Mouse (Mus musculus): ENCODE results near the gene Odf2.
A peak's percentile ranks its signal among the peaks of the same experiment; 100 is the strongest.

The Odf2 gene

GRCm38 (mm10) chr2:29889066-29889944 lies at the start of gene Odf2:
Odf2 (plus strand) TSS chr2:29889221.
- DNase-seq (ENCODE audit: low read depth in 2 of 2, low spot score in 2 of 2), result peak; percentile 100

DNA sequence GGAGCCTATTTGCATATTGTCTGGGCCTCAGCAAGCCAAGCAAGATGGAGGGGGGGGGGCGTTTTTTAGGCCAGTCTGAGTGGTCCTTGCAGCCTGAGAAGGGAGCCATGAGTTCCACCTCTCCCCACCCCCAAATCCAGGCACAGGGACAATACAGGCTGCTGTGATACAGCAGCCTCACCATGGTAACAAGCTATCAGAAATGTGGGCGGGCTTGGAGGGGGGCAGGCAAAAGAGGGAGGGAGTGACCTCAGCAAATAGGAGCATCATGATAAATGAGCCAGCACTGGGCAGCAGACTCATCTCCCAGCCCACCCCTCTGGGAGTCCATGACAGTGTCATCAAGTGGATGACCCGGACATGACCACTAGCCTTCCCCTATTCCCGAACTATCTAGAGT lies 49.6 kb upstream of the Odf2 start:
- no peak for DNase-seq (ENCODE audit: low read depth in 2 of 2, low spot score in 2 of 2)

DNA sequence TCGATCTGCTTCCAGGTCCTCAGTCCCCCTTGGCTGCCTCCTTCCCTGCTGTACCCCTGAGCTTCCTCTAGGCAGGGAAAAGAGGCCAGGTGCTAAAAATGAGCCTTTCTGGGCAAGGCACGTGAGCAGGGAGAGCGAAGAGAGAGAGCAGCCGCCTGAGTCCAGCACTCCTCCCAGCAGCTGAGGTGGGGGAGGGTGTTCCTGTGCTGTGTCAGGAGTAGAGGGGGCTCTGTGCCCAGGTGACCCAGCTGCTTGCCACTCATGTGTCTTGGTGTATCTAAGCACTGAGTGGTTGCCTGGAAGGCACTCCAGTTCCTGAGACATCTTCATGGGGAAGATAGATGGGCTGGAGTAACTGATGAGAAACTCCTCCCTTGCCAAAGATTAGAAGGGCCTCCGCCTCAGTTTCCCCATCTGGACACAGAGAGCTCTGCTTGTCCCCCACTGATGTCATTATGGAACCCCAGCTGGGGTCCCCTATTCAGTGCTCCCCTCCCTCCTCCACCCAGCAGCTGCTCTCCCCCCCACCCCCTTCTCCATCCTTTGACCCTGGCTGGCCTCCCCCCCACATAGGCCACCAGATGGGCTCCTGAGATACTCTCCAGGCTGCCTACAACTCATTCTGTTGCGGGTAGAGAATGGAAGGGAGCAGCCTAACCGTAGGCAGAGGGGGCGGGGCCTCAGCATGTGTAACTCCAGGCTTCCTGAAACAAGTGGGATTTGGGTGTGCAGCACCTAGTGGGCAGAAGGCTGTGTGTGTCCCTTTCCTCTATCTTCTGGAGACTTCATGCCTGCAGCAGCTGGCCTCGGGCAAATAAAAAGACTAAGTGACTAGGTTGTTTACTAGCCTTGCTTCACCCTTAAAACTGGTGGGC lies 45.6 kb upstream of the Odf2 start:
- DNase-seq (ENCODE audit: low read depth in 2 of 2, low spot score in 2 of 2), result no peak

- DNase-seq (ENCODE audit: low read depth in 2 of 2, low spot score in 2 of 2), result no peak
These were observed 44.9 kb upstream of the Odf2 start for GRCm38 (mm10) chr2:29844115-29844514.

- DNase-seq (ENCODE audit: low read depth in 2 of 2, low spot score in 2 of 2), result no peak
These were observed 44.4 kb upstream of the Odf2 start for GRCm38 (mm10) chr2:29844661-29845060.

DNA sequence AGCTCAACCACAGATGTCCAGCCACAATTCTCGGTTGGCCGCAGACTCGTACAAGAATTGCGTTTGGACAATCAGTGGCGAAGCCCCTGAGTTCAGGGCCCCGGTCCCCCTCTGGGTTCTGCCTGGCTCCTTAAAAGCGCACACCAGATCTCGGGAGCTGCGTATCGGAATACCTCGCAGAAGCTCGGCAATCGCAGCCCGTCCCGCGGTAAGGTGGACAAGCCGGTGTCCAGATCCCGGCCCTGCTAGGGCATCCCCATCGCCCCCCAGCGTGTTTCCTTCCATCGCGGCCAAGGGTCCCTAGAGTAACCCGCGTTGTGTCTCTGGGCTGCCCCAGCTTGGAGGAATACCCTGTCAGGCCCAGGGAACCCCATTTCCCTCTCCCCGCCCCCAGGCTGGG lies 43.4 kb upstream of the Odf2 start:
- no peak for DNase-seq (ENCODE audit: low read depth in 2 of 2, low spot score in 2 of 2)

GRCm38 (mm10) chr2:29846061-29846853 lies 42.8 kb upstream of the Odf2 start:
- DNase-seq (ENCODE audit: low read depth in 2 of 2, low spot score in 2 of 2), result no peak

DNA sequence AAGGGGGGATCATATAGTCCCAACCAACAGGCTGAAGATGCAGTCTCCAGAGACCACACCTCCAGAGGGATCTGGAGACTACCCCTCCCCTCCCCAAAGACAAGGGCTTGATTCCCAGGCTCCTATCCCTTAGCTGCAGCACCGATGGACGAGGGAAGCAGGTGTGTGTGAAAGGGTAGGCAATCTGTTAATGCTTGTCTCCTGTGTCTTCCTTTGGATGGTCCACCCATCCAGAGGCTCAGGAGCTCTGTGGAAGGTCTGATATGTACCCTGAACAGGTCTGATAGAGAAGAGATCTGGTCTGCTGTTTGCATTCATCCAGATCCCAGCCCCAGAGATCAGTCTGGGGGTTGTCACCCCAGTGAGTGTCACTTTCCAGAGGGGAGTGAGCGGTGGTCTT lies 42.1 kb upstream of the Odf2 start:
- DNase-seq (ENCODE audit: low read depth in 2 of 2, low spot score in 2 of 2), result no peak

- no peak for DNase-seq (ENCODE audit: low read depth in 2 of 2, low spot score in 2 of 2)
These were observed 40.0 kb upstream of the Odf2 start for GRCm38 (mm10) chr2:29849041-29849440.

DNA sequence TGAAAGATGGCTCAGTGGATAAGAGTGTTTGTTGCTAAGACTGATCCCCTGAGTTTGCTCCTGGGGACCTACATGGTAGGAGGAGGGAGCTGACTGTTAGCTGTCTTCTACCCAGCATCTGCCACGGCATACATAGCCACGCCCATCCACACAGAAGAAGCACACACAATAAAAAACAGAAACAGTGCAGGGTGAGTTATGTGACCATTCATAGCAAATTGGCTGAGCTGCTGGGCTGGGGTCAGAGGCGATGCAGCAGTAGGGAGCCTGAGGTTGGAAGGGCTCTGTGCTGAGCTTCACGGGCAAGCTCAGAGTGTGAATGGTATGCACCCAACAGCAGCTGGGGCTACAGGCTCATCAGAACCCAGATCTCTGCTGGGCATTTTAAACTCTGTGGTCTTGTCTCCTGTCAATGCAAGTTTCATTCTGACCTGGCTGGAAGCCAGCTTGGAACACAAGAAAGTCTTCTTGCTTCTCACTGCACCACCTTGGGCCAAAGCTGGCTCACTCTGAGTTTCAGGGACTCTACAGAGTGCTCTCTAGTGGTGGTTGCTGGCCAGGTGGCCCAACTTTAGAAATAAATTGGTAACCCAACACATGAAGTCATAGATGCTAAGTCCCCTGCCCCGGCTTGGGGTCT lies 39.1 kb upstream of the Odf2 start:
- DNase-seq (ENCODE audit: low read depth in 2 of 2, low spot score in 2 of 2), result no peak

DNA sequence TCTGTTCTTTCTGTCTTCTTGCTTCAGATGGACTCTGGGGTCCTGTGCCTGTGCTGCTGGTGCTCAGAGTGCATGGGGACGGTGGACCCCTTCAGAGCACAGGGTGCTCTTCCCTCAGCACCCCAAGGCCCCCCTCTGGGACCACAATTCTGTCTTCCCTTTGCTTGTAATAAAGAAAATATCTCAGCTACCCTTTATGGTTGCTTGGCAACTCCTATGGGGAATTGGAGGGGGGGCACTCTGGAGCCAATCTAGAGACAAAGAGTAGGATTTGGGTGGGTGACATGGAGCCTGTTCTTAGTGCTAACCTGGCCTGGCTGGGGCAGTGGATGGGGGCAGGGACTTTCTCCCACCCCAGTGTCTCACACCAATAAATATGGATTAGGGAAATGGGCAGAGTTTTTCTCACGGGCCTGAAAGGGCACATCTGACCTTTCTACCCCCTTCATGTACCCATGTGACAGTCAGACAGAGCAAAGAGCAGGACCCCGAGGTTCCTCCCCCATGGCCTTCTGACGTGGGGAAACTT lies 36.0 kb upstream of the Odf2 start:
- no peak for DNase-seq (ENCODE audit: low read depth in 2 of 2, low spot score in 2 of 2)

DNA sequence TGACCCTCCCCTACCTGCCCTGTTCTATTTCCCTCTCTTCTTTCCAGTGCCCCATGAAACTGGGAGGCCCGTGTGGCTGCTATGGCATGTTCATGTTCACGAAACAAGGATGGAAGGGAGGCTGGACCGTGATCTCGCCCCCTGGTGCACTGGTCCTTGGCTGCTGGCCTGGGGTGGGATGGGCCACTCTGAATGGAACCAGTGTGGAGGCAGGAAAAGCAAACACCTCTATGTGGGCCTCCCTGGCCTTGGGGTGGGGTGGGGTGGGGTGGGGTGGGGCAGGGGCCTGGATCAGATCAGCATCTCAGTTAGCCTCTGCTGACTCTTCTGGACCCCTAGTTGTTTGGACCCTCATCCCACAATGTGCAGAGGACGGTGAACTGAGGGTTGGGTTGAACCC lies 35.3 kb upstream of the Odf2 start:
- DNase-seq (ENCODE audit: low read depth in 2 of 2, low spot score in 2 of 2), result no peak

- no peak for DNase-seq (ENCODE audit: low read depth in 2 of 2, low spot score in 2 of 2)
These were observed 33.3 kb upstream of the Odf2 start for GRCm38 (mm10) chr2:29855585-29856210.

DNA sequence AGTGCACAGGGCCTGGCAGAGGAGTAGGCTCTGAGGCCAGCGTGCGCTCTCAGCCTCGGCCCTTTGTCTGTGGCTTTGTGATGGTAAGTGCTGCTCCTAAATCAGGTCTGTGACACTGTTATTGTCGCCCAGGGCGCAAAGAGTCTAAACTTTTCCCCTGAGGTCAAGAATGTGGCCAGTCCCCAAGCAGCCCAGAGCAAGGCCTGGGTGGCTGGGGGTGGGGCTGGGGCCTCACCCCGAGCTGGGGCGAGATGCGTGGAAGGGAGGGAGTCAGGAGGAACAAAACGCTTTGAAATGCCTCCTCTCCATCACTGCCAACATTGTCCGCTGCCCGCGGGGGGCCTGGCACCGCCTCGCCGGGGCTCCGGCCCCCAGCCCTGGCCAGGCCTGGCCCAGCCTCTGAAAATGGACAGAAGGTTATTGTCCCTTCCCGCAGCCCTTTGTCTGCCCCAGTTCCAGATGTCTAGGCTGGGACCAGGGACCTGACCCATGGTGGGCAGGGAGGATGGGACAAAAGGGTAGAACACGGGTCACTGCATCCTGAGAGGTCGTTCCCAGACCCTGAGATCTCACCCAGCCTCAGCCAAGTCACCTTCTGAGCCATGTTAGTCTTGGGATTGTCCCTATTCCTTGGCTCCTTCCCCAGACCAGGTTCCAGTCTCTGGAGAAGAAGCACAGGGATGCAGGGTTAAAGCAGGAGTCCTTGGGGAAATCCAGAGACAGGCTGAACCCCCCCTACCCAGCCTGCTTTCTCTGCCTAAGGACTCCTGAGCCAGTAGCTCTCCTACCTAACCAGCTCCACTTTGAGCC lies 32.4 kb upstream of the Odf2 start:
- no peak for DNase-seq (ENCODE audit: low read depth in 2 of 2, low spot score in 2 of 2)

- DNase-seq (ENCODE audit: low read depth in 2 of 2, low spot score in 2 of 2), result no peak
These were observed 31.7 kb upstream of the Odf2 start for GRCm38 (mm10) chr2:29857341-29857740.

GRCm38 (mm10) chr2:29857967-29858366 lies 31.1 kb upstream of the Odf2 start:
- DNase-seq (ENCODE audit: low read depth in 2 of 2, low spot score in 2 of 2), result no peak

DNA sequence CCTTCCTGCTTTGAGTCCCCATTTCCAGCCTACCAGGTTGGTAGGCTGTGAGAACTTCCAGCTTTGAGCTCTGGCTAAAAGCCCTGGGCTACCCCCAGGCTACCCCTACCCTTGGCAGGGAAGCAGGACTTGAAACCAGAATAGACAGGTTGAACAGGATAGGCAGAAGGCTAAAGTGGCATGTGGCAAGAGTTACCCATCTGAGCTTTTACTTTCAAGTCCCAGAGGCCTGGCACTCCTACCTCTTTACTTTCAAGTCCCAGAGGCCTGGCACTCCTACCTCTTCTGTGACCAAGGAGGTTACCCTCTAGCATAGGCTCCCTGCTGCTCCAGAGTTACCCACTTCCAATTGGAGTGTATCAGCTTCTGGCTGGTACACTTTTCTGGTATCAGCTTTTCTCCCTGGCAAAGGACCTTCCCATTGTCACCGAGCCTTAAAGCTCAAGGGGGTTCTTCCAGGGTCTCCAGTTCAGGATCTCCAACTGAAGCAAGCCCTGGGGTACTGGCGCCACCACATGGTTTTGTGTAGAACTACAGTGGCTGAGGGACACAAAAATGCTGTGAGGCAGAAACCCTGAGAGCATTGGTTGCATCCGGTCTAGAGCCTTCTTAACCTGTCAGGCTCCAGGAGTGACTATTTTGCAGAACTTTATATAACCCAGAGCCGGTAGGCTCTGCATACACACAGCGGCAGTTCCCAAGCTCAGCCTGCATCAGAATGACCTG lies 30.1 kb upstream of the Odf2 start:
- DNase-seq (ENCODE audit: low read depth in 2 of 2, low spot score in 2 of 2), result peak; percentile 24 to 38

DNA sequence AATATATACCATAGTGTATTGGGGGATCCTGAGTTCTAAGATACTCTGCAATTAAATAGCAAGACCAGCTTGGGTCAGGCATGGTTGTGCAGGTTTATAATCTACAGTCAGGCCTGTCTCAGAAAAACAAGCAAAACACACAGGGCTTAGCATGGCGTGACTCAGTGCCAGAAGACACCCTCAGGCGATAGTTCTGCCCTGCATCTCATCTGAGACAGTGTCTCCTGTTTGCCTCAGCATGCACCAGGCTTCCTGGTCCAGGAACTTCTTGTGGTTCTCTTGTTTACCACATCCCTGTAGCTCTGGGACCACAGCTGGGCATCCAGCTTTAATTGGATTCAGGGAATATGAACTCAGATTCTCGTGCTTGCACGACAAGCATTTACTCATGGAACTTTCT lies 23.9 kb upstream of the Odf2 start:
- DNase-seq (ENCODE audit: low read depth in 2 of 2, low spot score in 2 of 2), result no peak

Measured in CD8-positive naive resting alpha-beta T cell, adult 2 months (primary cell).